Mouse (Mus musculus): ENCODE measurements around the gene Efhc2. TPM values are rescaled to one million over a fixed set of nuclear protein-coding genes. Genes with fewer than 3 reads are reported as not detected.

Efhc2 gene
- total RNA-seq (2023): not detected

GRCm38 (mm10) chrX:17319126-17319583 is at the start of gene Efhc2:
Gene Efhc2 (minus strand): TSS chrX:17319368.

All from monocyte, adult 59 days (primary cell).